Mouse (Mus musculus) megakaryocyte, embryonic 14.5 days (primary cell): ENCODE measurements around the gene Gm44973.

Experiments used
- FLI1 ChIP-seq: IDR thresholded peaks from 2 replicates; pipeline ENCODE4 v1.6.1; 2012; ENCODE audit warnings: low read length, inconsistent platforms, mixed read lengths
- GATA1 ChIP-seq: IDR thresholded peaks from 3 replicates; pipeline ENCODE4 v1.6.1; 2012; ENCODE audit warnings: mixed read lengths, low read length, inconsistent platforms, borderline replicate concordance

- TF ChIP-seq FLI1 (no peak), GATA1 (no peak)
Measured at GRCm38 (mm10) chr7:5076931-5077330, 61.6 kb downstream of the Gm44973 start.
